Mouse (Mus musculus) lung, adult 2 months (tissue): ENCODE results near the gene Kif5a.

Source experiments
- CTCF ChIP-seq: fragments of 200-500 bp; IDR thresholded peaks from 2 replicates; pipeline ENCODE4 v1.5.1; 2011; ENCODE audit warnings: mild to moderate bottlenecking, low read length, control low read depth; ENCODE audit not compliant: insufficient read depth
- POLR2A ChIP-seq: fragments of 200-500 bp; IDR thresholded peaks from 2 replicates; pipeline ENCODE4 v1.6.1; 2011; ENCODE audit warnings: low read depth, mild to moderate bottlenecking, control low read depth, low read length, borderline replicate concordance; ENCODE audit errors: extremely low read depth

GRCm38 (mm10) chr10:127236541-127236940 lies 26.6 kb downstream of the Kif5a start:
- TF ChIP-seq CTCF (no peak), POLR2A (no peak)
